Mouse (Mus musculus): ENCODE measurements around the gene Malsu1.

- TF ChIP-seq CTCF (IDR thresholded peaks at IDR 0.05; ENCODE audit: insufficient read depth, low read length) (no peak), POLR2A (IDR thresholded peaks at IDR 0.05; ENCODE audit: borderline replicate concordance, extremely low read depth, low read depth, low read length) (no peak)
These were observed 21.4 kb upstream of the Malsu1 start for GRCm38 (mm10) chr6:49052191-49052590.
